Mouse (Mus musculus) myocyte (in vitro differentiated cells): ENCODE measurements around the gene Smok2b. TPM values are rescaled to one million over a fixed set of nuclear protein-coding genes. Genes with fewer than 3 reads are reported as not detected.
"Not testable (repeated sequence)": the region's sequence is repeated elsewhere in the genome, so short reads cannot be mapped to it uniquely, and the experiment has no call there.

Experiments used
- H3K27me3 ChIP-seq: one replicate; pipeline ENCODE4 v1.6.1; 2011; ENCODE audit not compliant: control insufficient read depth, insufficient read depth, insufficient read length
- H3K36me3 ChIP-seq: one replicate; pipeline ENCODE4 v1.6.1; 2011; ENCODE audit not compliant: control insufficient read depth, insufficient read depth
- H3K4me2 ChIP-seq: one replicate; pipeline ENCODE4 v1.6.1; 2011; ENCODE audit warnings: low read depth, control low read depth
- H3K4me3 ChIP-seq: one replicate; pipeline ENCODE4 v1.5.1; 2011; ENCODE audit warnings: mild to moderate bottlenecking, control low read depth, moderate library complexity
- H3K79me2 ChIP-seq: one replicate; pipeline ENCODE4 v1.6.1; 2011; ENCODE audit not compliant: control insufficient read depth, insufficient read depth
- H3ac ChIP-seq: one replicate; pipeline ENCODE4 v1.6.1; 2011; ENCODE audit not compliant: control insufficient read depth, insufficient read length
- polyA plus RNA-seq: library from polyadenylated mRNA; unstranded; fragments of >200 nt; fragmentation: generic; extraction: Trizol; gene quantifications from one replicate; pipeline ENCODE4 v1.2.1, GENCODE M21; 2012; ENCODE audit warnings: missing spikeins

Smok2b gene
- not detected for polyA plus RNA-seq

- not testable (repeated sequence) for H3K4me2 ChIP-seq, H3K36me3 ChIP-seq, H3K27me3 ChIP-seq, H3K79me2 ChIP-seq, H3ac ChIP-seq, H3K4me3 ChIP-seq
Observed at GRCm38 (mm10) chr17:13229957-13230356, at the start of gene Smok2b. TSS of gene Smok2b (plus strand) at chr17:13230257.

DNA sequence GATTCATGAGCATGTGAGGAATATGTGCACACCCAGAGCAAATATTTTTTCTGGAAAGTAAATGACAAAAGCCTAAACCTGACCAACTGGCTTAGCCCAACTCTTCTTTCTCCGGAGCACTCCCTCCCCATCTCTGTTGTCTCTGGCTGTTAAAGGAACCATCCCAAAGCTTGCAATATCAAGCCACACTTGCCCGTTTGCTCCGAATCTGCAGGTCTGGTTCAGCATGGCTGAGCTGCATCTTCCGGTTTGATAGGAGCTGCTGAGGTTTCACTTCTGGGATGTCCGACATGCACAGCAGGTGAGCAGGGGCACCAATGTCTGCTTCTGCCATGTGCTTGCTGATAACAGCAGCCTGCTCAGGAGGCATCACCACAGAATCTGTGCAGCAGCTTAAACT lies 49.6 kb upstream of the Smok2b start:
- not testable (repeated sequence) for H3K79me2 ChIP-seq, H3K4me3 ChIP-seq, H3K36me3 ChIP-seq, H3K27me3 ChIP-seq, H3ac ChIP-seq, H3K4me2 ChIP-seq

GRCm38 (mm10) chr17:13182712-13183111 lies 47.3 kb upstream of the Smok2b start:
- H3K79me2 ChIP-seq, H3K4me2 ChIP-seq, H3K36me3 ChIP-seq, H3K4me3 ChIP-seq, H3K27me3 ChIP-seq, H3ac ChIP-seq: not testable (repeated sequence)

DNA sequence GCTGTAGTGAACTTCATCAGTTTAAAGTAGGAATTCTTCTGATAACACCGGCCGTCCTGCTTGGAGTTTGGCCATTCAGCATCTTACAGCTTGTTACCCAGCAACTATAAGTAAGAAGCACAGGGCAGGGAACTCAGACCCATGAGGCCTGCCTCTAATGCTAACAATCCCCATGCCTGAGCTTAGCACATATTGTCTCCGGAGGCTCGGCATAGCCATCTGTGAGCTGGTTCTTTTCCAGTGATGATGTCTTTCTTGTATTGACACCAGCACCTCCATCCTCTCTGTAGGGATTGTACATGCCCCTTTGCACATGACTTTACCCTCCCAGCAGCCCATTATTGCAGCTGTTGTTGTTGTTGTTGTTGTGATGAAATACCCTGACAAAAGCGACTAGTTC lies 45.5 kb upstream of the Smok2b start:
- not testable (repeated sequence) for H3K36me3 ChIP-seq, H3K79me2 ChIP-seq, H3ac ChIP-seq, H3K4me2 ChIP-seq, H3K4me3 ChIP-seq, H3K27me3 ChIP-seq

DNA sequence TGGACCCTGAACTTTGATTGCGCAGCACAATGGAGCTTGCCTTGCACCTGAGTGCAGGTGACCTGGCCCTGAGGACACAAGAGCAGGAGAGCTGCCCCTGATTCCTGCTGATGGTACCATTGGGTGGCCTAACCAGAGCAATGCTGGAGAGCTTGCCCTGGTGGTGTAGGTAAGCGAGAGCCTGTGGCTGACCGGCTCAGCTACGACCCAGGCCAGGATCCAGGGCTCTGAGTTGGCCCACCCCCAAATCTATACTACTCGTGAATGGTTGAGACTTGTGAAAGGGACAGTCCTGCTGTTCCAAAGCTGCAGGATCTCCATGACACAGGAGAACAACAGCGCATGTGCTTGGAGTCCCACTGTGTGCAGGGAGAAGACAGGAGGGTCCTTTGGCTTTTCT lies 43.5 kb upstream of the Smok2b start:
- not testable (repeated sequence) for H3K36me3 ChIP-seq, H3ac ChIP-seq, H3K4me3 ChIP-seq, H3K4me2 ChIP-seq, H3K27me3 ChIP-seq, H3K79me2 ChIP-seq

DNA sequence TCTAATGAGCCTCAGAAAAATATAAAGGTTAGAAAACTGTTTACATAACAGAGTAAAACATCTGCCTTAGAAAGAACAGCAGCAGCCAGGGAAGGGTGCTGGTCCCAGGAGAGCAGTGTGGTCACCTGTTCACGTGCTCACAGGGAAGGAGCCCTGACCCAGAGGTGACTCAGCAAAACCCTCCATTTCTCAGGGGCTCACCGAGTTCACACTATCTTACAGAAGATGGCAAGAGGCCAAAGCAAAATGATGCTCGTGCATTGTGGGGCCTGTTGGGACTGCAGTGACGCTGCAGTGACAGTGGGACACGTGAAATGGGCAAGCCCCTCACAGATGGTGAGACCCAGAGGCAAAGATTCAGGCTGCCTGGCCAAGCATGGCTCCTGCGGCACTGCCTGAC lies 42.4 kb upstream of the Smok2b start:
- not testable (repeated sequence) for H3K79me2 ChIP-seq, H3K27me3 ChIP-seq, H3K36me3 ChIP-seq, H3K4me2 ChIP-seq, H3ac ChIP-seq, H3K4me3 ChIP-seq

- not testable (repeated sequence) for H3K36me3 ChIP-seq, H3K79me2 ChIP-seq, H3ac ChIP-seq, H3K4me2 ChIP-seq, H3K4me3 ChIP-seq, H3K27me3 ChIP-seq
Observed at GRCm38 (mm10) chr17:13188846-13189245, 41.2 kb upstream of the Smok2b start.

DNA sequence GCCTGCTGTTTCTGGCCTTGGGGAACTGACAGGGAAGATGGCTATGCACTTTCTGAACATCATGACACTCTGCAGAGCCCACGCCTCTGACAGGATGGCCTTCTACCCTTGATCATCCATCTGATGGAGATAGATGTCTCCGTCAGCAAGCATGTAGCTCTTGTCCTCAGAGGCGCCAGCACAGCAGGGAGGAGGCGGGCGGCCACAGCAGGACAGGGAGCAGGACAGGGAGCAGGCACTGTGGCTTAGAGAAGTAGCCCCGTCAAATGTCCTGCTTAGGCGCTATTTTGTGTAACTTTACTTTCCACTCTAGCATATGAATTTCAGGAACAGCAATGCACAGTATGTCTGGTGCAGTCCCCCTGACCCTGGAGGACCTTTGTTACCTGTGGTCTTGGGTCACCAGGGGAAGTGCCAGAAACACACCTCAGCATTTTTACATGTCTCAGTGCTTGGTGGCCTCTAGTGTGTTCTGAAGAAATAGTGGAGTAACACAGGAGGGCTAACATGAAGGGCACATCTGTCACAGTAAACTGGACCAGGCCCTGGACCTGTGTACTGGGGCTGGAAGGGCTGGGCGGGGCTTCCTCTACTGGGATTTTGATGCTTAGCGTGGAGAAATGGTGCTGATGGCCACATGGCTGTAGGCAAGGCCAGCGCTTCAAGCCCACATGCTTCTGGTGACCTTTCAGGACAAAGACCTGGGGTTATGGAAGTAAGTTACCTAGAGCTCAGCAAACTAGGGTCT lies 39.0 kb upstream of the Smok2b start:
- H3ac ChIP-seq, H3K4me2 ChIP-seq, H3K27me3 ChIP-seq, H3K36me3 ChIP-seq, H3K4me3 ChIP-seq, H3K79me2 ChIP-seq: not testable (repeated sequence)

- H3ac ChIP-seq, H3K4me3 ChIP-seq, H3K4me2 ChIP-seq, H3K36me3 ChIP-seq, H3K79me2 ChIP-seq, H3K27me3 ChIP-seq: not testable (repeated sequence)
Observed at GRCm38 (mm10) chr17:13196486-13196885, 33.6 kb upstream of the Smok2b start.

DNA sequence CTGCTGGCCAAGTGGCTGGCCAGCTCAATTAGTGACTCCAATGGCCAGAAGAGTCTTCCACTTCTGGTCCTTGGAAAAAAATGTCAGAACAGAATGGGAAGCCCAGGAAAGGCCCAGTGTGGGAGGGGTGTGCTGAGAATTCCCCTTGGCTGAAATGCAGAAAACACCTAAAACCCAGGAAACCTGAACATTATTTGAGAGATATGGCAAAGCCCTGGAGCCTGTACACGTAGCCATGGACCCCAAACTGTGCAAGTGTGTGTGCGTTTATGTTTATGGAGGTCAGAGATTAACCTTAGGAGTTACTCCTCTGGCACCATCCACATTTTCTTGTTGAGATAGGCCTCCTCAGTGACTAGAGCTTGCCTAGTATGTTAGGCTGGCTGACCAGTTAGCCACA lies 31.2 kb upstream of the Smok2b start:
- not testable (repeated sequence) for H3K4me3 ChIP-seq, H3K79me2 ChIP-seq, H3K27me3 ChIP-seq, H3K36me3 ChIP-seq, H3ac ChIP-seq, H3K4me2 ChIP-seq

GRCm38 (mm10) chr17:13199880-13200409 lies 30.1 kb upstream of the Smok2b start:
- not testable (repeated sequence) for H3K27me3 ChIP-seq, H3K79me2 ChIP-seq, H3ac ChIP-seq, H3K4me3 ChIP-seq, H3K36me3 ChIP-seq, H3K4me2 ChIP-seq

DNA sequence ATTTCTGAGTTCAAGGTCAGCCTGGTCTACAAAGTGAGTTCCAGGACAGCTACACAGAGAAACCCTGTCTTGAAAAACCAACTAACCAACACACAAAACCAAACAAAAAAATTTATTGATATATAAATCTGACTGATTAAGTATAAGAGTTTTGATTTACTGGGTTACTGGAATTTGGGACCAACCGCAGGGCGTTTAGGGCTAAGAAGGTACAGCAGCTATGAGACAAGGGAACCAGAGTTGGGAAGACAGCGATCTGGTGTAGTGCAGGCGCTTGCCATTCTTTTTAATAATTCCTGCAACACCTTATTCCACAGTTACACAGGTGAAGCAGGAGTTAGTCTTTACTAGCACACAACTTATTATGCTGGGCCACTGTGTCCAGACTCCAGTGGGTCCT lies 28.5 kb upstream of the Smok2b start:
- H3K4me3 ChIP-seq, H3K79me2 ChIP-seq, H3K4me2 ChIP-seq, H3K36me3 ChIP-seq, H3ac ChIP-seq, H3K27me3 ChIP-seq: not testable (repeated sequence)

GRCm38 (mm10) chr17:13202453-13203107 lies 27.5 kb upstream of the Smok2b start:
- H3K79me2 ChIP-seq, H3K36me3 ChIP-seq: not testable (repeated sequence)

More at GRCm38 (mm10) chr17:13202453-13203107, 27.5 kb upstream of the Smok2b start:
- H3K27me3 ChIP-seq, H3K4me3 ChIP-seq, H3ac ChIP-seq, H3K4me2 ChIP-seq: not testable (repeated sequence)
